Mouse (Mus musculus): ENCODE measurements around the gene Fam20c.

GRCm38 (mm10) chr5:138775096-138775495 lies 20.8 kb downstream of the Fam20c start:
- TF ChIP-seq POLR2A (IDR thresholded peaks at IDR 0.05; ENCODE audit: low read depth, low read length) (no peak), CTCF (IDR thresholded peaks at IDR 0.05; ENCODE audit: borderline replicate concordance, insufficient read depth, low read length) (no peak)
